Mouse (Mus musculus): ENCODE results near the gene Dtl. TPM values are rescaled to one million over a fixed set of nuclear protein-coding genes. Genes with fewer than 3 reads are reported as not detected.

Gene Dtl
- total RNA-seq, 1 experiment: 43.6 TPM

- no peaks in the 10 kb centered on the region for H3K9me3 ChIP-seq (ENCODE audit: control insufficient read depth, insufficient read depth, low read depth, low read length)
- TF ChIP-seq ZNF384 (IDR thresholded peaks at IDR 0.05; ENCODE audit: low read depth, low read length) (peak; percentile 82; the same call in 1 of the 2 replicates), ZC3H11A (IDR thresholded peaks at IDR 0.05; ENCODE audit: borderline replicate concordance, low read depth, low read length) (no peak), CHD2 (IDR thresholded peaks at IDR 0.05; ENCODE audit: low read depth, low read length) (no peak), HCFC1 (IDR thresholded peaks at IDR 0.05; ENCODE audit: borderline replicate concordance, insufficient read depth, low read length) (no peak), MAFK (IDR thresholded peaks at IDR 0.05; ENCODE audit: insufficient read depth, low read depth, low read length) (no peak)
- DNase-seq (ENCODE audit: low read depth, low spot score): no peak
- 0 out of 4 replicates have a peak, but pooled peaks cover 0 to 1% of the 10 kb centered on the region in 2 experiments for H3K4me1 ChIP-seq (ENCODE audit: control insufficient read depth in 2 of 2, insufficient read depth in 2 of 2, low read length in 2 of 2, poor library complexity in 1 of 2)
- H3K36me3 ChIP-seq (ENCODE audit: control insufficient read depth, insufficient read depth, low read length, poor library complexity, severe bottlenecking): peaks cover 33% of the 10 kb centered on the region
- H3K27ac ChIP-seq (ENCODE audit: insufficient read depth, low read depth, low read length, poor library complexity, severe bottlenecking): no peak overlapping the region
- no peak overlapping the region for H3K9ac ChIP-seq (ENCODE audit: insufficient read depth, low read depth, low read length, poor library complexity, severe bottlenecking)
- no peak overlapping the region for H3K4me3 ChIP-seq (ENCODE audit: insufficient read depth in 1 of 2, low read depth in 1 of 2, low read length in 2 of 2, poor library complexity in 1 of 2, severe bottlenecking in 1 of 2)
- in situ Hi-C loops (cut with MboI; ENCODE audit: low sequenced_read_pairs in 2 of 2, unreplicated experiment in 2 of 2): loop anchor here (25.0 kb wide), 1 partner anchor 178 kb away; no protein-coding TSS in a partner anchor
These were observed 35.0 kb downstream of the Dtl start for GRCm38 (mm10) chr1:191540300-191540699.

DNA sequence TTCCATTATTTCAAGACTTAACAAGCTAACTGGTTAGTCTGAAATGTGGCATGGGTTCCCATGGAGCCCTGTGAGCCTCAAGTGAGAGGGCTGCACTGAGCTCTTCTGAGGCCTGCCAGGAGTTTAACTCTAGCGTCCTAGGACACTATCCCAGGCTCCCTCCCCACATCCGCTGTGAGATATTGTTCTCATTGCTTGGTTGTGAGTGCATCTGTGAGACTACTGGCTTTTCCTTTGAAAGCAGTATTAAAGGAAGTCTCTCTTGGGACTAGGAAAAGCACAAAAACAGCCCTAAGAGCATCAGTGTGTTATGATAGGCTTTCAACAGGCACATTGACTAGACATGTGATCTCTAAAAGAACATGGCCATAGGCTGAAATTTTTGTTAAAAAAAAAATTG, 40.4 kb downstream of the Dtl start:
- TF ChIP-seq ZC3H11A (IDR thresholded peaks at IDR 0.05; ENCODE audit: borderline replicate concordance, low read depth, low read length): no peak
- no peak for TF ChIP-seq CHD2 (IDR thresholded peaks at IDR 0.05; ENCODE audit: low read depth, low read length)
- TF ChIP-seq MAFK (IDR thresholded peaks at IDR 0.05; ENCODE audit: insufficient read depth, low read depth, low read length): no peak
- no peak for TF ChIP-seq ZNF384 (IDR thresholded peaks at IDR 0.05; ENCODE audit: low read depth, low read length)
- TF ChIP-seq HCFC1 (IDR thresholded peaks at IDR 0.05; ENCODE audit: borderline replicate concordance, insufficient read depth, low read length): no peak
- Histone ChIP-seq H3K4me3 (ENCODE audit: insufficient read depth in 1 of 2, low read depth in 1 of 2, low read length in 2 of 2, poor library complexity in 1 of 2, severe bottlenecking in 1 of 2) (no peak overlapping the region), H3K27ac (ENCODE audit: insufficient read depth, low read depth, low read length, poor library complexity, severe bottlenecking) (no peak overlapping the region), H3K36me3 (ENCODE audit: control insufficient read depth, insufficient read depth, low read length, poor library complexity, severe bottlenecking) (peaks cover 15% of the 10 kb centered on the region), H3K9me3 (ENCODE audit: control insufficient read depth, insufficient read depth, low read depth, low read length) (no peaks in the 10 kb centered on the region), H3K9ac (ENCODE audit: insufficient read depth, low read depth, low read length, poor library complexity, severe bottlenecking) (no peak overlapping the region), H3K4me1 (ENCODE audit: control insufficient read depth in 2 of 2, insufficient read depth in 2 of 2, low read length in 2 of 2, poor library complexity in 1 of 2) (0 out of 4 replicates have a peak, but pooled peaks cover 0 to 1% of the 10 kb centered on the region in 2 experiments)
- DNase-seq (ENCODE audit: low read depth, low spot score): no peak
- in situ Hi-C loops (cut with MboI; ENCODE audit: low sequenced_read_pairs in 2 of 2, unreplicated experiment in 2 of 2): loop anchor here (25.0 kb wide), 1 partner anchor 173 kb away; no protein-coding TSS in a partner anchor

- H3K27ac ChIP-seq (ENCODE audit: insufficient read depth, low read depth, low read length, poor library complexity, severe bottlenecking): no peak overlapping the region
- no peak overlapping the region for H3K9ac ChIP-seq (ENCODE audit: insufficient read depth, low read depth, low read length, poor library complexity, severe bottlenecking)
- no peaks in the 10 kb centered on the region for H3K9me3 ChIP-seq (ENCODE audit: control insufficient read depth, insufficient read depth, low read depth, low read length)
- in situ Hi-C loops (cut with MboI; ENCODE audit: low sequenced_read_pairs in 2 of 2, unreplicated experiment in 2 of 2): loop anchor here (25.0 kb wide), 1 partner anchor 169 kb away; no protein-coding TSS in a partner anchor
- no peak overlapping the region for H3K4me3 ChIP-seq (ENCODE audit: insufficient read depth in 1 of 2, low read depth in 1 of 2, low read length in 2 of 2, poor library complexity in 1 of 2, severe bottlenecking in 1 of 2)
- TF ChIP-seq ZC3H11A (IDR thresholded peaks at IDR 0.05; ENCODE audit: borderline replicate concordance, low read depth, low read length): no peak
- no peak for DNase-seq (ENCODE audit: low read depth, low spot score)
- H3K36me3 ChIP-seq (ENCODE audit: control insufficient read depth, insufficient read depth, low read length, poor library complexity, severe bottlenecking): peaks cover 2% of the 10 kb centered on the region; the same call in 1 of the 2 replicates
- H3K4me1 ChIP-seq (ENCODE audit: control insufficient read depth in 2 of 2, insufficient read depth in 2 of 2, low read length in 2 of 2, poor library complexity in 1 of 2): no peaks in the 10 kb centered on the region
These were observed 44.3 kb downstream of the Dtl start for GRCm38 (mm10) chr1:191531023-191531422.

DNA sequence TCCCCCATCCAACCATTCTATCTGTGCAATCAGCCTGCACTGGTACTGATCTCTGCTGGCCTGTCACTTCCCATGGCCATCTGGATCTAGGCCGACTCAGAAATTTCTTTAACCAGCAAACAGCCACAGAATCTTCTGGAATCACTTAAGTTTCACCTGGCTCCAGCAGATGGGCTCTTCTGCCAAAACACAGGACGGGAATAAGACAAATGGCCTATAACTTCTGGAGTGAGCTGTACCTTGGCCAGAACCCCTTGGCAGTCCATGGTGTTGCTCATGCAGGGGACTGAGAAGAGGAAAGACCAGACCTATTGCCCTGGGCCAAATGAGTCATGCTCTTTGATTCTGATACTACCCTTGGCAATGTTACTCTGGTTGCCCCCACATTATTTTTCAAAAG, 45.9 kb downstream of the Dtl start:
- no peak overlapping the region for H3K9ac ChIP-seq (ENCODE audit: insufficient read depth, low read depth, low read length, poor library complexity, severe bottlenecking)
- in situ Hi-C loops (cut with MboI; ENCODE audit: low sequenced_read_pairs in 2 of 2, unreplicated experiment in 2 of 2): loop anchor here (25.0 kb wide), 1 partner anchor 167 kb away; no protein-coding TSS in a partner anchor

More for the DNA sequence above, 45.9 kb downstream of the Dtl start:
- Histone ChIP-seq H3K9me3 (ENCODE audit: control insufficient read depth, insufficient read depth, low read depth, low read length) (no peaks in the 10 kb centered on the region), H3K4me1 (ENCODE audit: control insufficient read depth in 2 of 2, insufficient read depth in 2 of 2, low read length in 2 of 2, poor library complexity in 1 of 2) (no peaks in the 10 kb centered on the region; a peak in 1 of 4 replicates), H3K4me3 (ENCODE audit: insufficient read depth in 1 of 2, low read depth in 1 of 2, low read length in 2 of 2, poor library complexity in 1 of 2, severe bottlenecking in 1 of 2) (no peak overlapping the region), H3K27ac (ENCODE audit: insufficient read depth, low read depth, low read length, poor library complexity, severe bottlenecking) (no peak overlapping the region), H3K36me3 (ENCODE audit: control insufficient read depth, insufficient read depth, low read length, poor library complexity, severe bottlenecking) (no peaks in the 10 kb centered on the region; the same call in 1 of the 2 replicates)
- no peak for DNase-seq (ENCODE audit: low read depth, low spot score)
- no peak for TF ChIP-seq ZC3H11A (IDR thresholded peaks at IDR 0.05; ENCODE audit: borderline replicate concordance, low read depth, low read length)
- no peak for TF ChIP-seq CHD2 (IDR thresholded peaks at IDR 0.05; ENCODE audit: low read depth, low read length)
- no peak for TF ChIP-seq ZNF384 (IDR thresholded peaks at IDR 0.05; ENCODE audit: low read depth, low read length)
- TF ChIP-seq MAFK (IDR thresholded peaks at IDR 0.05; ENCODE audit: insufficient read depth, low read depth, low read length): no peak
- no peak for TF ChIP-seq HCFC1 (IDR thresholded peaks at IDR 0.05; ENCODE audit: borderline replicate concordance, insufficient read depth, low read length)
